Mouse (Mus musculus) brain, embryonic 18.5 days (tissue): ENCODE results near the gene Parm1.

Experiments
- DNase-seq: peaks from one replicate; pipeline ENCODE4 v3.0.0-alpha.2; 2012; ENCODE audit warnings: low read depth, low spot score

Parm1 gene

GRCm38 (mm10) chr5:91517480-91518301 lies at the start of gene Parm1:
Gene Parm1, plus strand, starts transcription at chr5:91517615.
- DNase-seq: peak; percentile 43

DNA sequence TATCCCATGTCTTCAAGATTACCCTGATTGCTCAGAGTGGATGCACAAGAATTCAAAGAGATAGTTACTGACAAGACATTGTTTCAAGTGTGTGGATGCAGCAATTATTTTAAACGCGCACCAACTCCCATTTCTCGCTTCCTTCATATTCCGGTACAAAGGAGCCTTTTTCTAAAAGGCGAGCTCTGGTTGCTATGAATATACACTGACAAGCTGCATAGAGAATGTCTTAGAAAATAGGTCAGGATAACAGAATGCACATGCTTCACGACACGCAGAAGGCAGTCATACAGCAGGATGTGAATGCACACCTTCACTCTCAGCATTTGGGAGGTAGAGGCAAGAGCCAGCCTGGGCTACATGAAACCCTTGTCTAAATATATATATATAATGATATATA lies 42.2 kb upstream of the Parm1 start:
- no peak for DNase-seq

DNA sequence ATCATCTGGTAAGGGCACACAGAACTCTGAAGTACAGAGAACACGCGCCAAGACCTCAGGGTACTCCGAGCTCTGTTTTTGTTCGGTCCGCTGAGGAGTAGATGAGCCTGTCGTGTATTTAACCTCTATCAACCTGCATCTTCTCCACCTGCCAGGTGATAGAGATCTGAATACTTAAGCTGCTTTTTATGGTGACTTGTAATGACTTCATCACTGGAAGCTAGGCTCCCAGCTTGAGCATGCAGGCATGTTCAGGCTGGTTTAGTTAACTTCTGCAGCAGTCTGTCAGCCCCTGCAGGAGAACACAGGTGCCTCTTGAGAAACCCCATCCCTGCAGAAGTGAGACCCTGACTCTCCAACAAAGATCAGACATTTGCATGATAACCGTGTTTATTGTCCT lies 40.6 kb upstream of the Parm1 start:
- no peak for DNase-seq

GRCm38 (mm10) chr5:91478673-91479072 lies 38.7 kb upstream of the Parm1 start:
- no peak for DNase-seq

DNA sequence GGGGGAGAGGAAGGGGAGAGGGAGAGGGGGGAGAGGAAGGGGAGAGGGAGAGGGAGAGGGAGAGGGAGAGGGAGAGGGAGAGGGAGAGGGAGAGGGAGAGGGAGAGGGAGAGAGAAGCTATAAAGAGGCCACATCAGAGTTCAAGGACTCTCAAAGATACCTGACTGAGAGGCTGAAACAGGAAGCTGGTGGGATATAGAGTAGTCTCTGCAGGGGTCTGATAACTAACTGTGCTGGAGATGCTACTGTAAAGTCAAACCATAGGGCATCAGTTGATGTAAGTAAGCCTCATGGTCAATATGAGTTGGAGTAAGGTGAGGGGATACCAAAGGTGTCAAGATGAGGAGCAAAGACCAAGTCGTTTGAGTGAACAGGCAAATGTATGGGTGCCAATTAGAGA lies 37.3 kb upstream of the Parm1 start:
- DNase-seq: no peak

DNA sequence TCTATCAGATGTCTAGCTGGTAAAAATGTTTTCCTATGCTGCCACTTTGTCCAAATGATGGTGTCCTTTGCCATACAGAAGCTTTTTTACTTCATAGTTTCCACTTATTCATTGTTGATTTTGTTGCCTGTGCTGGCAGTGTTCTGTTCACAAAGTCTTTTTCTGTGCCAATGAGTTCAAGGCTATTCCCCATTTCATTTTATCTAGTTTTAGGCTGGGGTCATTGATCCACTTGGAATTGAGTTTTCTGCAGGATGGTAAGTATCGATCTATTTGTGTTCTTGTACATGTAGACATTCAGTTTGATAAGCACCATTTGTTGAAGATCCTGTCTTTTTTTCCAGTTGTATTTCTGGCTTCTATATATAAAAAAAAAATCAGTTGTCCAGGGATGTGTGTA lies 33.1 kb upstream of the Parm1 start:
- DNase-seq: no peak

DNA sequence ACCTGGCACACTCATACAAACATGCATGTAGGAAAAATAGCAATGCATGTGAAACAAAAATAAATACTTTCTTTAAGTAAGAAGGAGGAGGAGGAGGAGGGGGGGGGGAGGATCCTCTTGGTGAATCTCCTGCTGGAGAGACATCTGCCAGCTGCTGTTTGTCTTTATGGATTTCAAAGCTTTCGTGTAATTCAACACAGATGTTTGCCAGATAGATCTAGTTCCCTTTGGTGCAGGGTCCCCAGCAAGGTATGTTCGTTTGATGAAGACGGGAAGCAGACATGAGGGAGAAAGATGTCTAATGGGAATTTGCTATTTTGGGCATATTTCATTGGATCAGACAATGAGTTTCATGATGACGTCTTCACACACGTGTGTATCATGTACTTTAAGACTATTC lies 23.0 kb upstream of the Parm1 start:
- DNase-seq: no peak

- no peak for DNase-seq
Observed at GRCm38 (mm10) chr5:91501361-91501760, 16.1 kb upstream of the Parm1 start.

DNA sequence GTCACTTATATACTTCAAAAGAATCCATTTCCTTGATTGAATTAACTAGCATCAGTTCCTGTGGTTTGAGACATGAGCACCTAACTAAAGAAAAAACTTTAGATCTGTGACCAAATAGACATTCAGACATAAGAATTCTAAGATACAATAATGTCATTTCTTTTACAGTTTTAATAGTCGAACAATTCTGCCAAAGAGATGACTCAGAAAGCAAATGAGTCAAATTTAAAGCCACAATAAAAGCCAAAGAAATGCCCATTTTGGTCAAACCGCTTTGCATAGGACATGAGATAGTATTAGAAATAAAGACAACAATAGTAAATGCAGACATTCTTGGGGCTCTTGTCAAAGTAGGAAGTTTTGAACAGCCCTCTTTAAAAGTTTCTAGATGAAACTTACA lies 15.0 kb upstream of the Parm1 start:
- DNase-seq: no peak

GRCm38 (mm10) chr5:91504320-91504922 lies 13.0 kb upstream of the Parm1 start:
- no peak for DNase-seq

DNA sequence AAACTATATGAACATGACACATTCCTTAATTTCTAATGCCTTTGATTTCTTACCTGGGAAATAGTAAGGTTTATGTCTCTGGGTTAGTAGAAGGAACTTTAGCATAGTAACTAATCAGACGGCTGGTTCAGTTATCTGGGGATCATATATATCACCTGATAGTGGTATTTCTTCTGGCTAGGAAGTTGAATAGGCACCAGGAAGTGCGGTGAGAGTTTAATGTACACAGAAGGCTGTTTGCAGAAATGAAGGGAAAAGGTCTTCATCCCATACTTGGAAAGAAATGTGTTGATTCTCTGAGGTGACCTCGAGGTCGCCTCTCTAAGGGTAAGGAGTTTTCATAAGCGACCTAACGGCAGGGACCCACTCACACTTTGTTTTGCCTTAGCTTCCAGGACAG lies 338 bp upstream of the Parm1 start:
- no peak for DNase-seq

- no peak for DNase-seq
Observed at GRCm38 (mm10) chr5:91518302-91518790, 931 bp downstream of the Parm1 start.

DNA sequence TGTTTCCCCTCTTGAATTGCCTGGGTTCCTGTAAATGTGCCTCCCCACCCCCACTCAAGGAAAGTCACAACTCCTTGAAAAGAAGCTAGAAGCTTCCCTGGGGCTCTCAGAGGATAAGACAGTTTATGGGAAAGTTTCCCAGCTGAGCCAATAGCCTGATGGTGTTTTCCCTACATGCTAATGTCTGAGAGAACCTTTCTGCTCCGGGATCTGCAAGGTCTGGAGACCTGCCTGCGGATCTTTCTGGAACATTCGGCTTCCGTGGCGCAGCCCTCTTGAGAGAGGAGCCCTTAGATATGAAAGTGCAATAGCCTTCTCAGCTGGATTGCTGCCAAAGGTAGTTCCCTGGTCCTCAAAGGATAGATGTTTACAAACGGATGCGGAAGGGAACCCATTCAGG lies 1.5 kb downstream of the Parm1 start:
- DNase-seq: no peak

GRCm38 (mm10) chr5:91519521-91519920 lies 2.1 kb downstream of the Parm1 start:
- DNase-seq: no peak

DNA sequence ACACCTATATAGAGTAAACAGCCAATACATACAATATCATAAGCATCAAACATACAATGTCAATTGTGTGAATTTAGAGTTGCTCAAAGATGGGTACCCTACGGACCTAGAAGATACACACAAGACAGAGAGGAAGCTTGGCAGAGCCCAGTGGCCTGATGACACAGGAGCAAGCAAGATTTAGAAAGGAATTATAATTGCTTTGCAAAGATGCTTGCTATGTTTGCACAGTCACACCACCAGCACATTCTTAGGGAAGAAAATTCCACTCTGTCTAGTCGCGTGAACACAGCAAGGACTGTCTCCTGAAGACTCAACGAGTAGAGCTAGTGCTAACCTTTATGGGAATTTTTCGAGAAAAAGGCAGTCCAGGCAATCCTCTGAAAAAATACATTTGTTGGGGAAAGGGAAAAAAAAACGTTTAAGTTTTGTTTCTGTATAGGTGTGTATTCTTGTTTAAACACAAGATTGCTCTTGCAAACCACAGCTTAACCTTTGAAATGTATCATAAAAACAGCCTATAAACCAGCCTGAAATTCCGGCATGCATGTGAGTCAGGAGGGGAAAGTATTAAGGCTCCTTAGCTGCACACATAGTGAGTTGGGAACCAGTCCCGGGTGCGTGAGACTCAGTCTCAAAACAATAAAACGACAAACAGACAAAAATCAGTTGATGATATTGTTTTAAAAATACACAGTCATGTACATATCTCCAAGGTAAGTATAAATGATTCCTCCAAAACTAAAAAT lies 15.5 kb downstream of the Parm1 start:
- no peak for DNase-seq

GRCm38 (mm10) chr5:91559071-91559610 lies 41.7 kb downstream of the Parm1 start:
- no peak for DNase-seq

GRCm38 (mm10) chr5:91559711-91560110 lies 42.3 kb downstream of the Parm1 start:
- no peak for DNase-seq

- DNase-seq: no peak
Observed at GRCm38 (mm10) chr5:91561394-91561793, 44.0 kb downstream of the Parm1 start.

DNA sequence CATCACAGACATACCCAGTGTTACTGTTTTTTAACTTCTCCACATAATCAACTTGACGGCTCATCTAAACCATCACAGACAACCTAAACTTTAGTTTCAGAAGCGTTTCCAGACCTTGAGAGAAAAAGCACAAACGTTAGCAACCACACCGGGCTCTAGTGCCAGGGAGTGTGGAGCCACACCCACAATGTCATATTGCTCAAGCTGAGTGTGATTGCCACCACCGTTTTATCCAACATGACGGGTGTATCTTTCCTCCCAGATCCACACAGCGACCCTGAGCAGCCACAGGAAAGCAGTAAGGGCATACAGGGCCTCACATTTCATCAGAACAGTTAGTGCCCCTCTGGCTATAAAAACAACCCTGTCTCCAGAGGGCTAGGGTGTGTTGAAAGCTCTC lies 45.1 kb downstream of the Parm1 start:
- no peak for DNase-seq

GRCm38 (mm10) chr5:91564054-91564453 lies 46.6 kb downstream of the Parm1 start:
- no peak for DNase-seq

GRCm38 (mm10) chr5:91565458-91565857 lies 48.0 kb downstream of the Parm1 start:
- no peak for DNase-seq

DNA sequence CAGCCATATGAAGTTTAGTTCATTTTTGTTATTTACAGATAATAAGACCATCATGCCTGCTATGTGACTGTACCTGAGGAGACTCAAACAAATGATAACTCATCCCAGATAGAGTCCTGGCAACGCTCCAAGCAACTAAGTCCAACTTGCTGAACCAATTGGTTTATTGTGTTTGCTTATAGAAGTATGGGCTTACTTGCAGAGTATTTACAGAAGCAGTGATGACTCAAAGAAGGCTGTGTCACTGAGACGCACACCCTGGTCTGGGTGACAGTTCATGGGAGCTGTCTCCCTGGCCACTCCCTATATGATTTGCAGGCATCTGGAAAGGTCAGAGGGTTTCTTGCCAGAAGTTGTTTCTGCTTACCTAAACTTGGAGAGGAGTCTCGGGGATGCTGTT lies 49.2 kb downstream of the Parm1 start:
- DNase-seq: no peak
